Mouse (Mus musculus) liver (tissue): ENCODE data around the gene Tubd1.

ENCODE experiments used
- DNase-seq: peaks from one replicate; pipeline ENCODE4 v3.0.0-alpha.2; 2020; ENCODE audit warnings: mixed read lengths

The Tubd1 gene

DNA sequence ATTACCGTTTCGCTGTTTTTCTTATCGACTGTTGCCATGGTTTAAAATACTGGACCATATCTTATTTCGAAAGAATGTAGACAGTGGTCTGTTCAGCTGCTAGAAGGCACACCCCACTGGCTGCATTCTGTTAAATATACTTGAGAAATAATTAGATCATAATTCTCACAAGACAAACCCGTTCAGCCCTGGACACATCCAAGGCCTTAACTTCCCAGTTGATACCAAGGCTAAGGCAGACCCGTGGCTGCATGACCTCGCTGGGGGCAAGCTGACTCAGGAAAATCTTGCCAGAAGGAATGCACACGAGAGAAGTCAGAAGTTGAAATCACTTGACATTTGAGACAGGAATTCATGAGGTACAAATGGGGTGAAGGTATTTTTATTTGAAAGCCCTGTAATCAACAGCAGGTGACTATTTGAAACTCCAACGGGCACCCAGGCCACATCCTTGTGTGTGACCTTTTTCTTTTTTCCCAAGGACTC is 25.5 kb downstream of the Tubd1 start:
- DNase-seq: peak; percentile 20

DNA sequence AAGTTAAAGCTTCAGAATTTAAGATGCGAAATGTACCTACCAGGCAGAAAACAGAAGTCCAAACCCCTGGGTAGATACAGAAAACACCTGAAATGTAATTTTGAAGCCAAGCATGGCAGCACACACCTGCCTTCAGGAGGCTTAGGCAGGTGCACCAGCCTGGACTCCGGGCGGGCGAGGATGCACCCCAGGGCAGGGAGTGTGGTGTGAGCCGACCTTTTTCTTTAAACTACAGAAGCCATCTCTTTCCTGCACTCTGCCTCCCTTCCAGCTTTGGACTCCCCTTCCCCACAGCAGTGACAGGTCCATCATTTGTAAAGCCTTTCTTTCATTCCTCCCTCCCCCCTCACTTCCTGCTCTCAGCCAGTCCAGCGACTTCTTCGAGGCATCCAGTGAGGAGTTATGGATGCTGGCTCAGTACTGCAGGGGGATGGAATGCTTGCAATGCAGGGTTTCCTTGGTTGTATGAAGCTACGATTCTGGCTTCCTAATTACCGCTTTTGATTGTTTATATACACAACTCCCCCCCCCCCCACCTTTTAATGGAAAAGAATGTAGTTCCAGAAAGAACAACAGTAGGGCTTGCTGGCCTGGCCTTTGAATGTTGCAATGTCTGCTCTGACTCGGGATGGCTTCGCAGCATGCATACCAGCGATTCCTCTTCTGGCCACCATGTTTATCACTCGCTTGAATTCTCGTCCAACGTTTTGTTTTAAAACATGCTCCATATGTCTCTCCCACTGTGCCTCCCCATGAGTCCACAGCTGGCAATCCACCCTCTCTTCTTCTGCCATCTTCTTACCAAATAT is 26.5 kb downstream of the Tubd1 start:
- peak; percentile 17 for DNase-seq

DNA sequence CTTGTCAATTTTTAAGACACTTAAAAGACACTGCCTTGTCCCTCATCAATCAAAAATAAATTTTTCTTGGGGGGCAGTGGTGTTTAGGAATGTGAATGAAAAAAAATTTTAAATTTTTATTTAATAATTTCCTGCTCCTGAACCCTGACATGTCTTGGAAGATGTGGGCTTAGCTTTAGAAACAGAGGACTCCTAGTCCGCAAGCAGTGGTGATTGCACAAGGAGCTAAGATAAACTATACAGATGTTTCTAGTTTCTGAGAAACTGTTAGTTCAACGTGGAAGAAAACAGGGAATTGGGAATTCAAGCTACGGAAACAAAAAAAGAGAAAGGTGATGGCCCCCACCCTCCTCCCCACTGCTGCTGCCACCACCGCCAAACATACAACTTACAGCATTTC is 27.1 kb downstream of the Tubd1 start:
- no peak for DNase-seq

DNA sequence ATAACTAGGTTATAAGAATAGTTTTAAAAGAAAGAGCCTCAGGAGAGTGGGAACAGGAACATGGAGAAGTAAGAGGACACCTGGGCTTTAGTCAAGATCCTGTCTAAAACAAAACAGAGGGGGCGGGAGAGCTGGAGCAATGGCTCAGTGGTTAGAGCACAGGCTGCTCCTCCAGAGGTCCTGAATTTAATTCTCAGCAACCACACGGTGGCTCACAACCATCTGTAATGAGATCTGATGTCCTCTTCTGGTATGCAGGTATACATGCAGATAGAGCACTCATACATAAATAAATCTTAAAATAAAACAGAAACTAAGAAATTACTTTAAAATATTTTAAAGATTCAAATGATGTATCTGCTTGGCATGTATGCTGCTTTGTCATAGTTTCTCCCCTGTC is 27.8 kb downstream of the Tubd1 start:
- no peak for DNase-seq

DNA sequence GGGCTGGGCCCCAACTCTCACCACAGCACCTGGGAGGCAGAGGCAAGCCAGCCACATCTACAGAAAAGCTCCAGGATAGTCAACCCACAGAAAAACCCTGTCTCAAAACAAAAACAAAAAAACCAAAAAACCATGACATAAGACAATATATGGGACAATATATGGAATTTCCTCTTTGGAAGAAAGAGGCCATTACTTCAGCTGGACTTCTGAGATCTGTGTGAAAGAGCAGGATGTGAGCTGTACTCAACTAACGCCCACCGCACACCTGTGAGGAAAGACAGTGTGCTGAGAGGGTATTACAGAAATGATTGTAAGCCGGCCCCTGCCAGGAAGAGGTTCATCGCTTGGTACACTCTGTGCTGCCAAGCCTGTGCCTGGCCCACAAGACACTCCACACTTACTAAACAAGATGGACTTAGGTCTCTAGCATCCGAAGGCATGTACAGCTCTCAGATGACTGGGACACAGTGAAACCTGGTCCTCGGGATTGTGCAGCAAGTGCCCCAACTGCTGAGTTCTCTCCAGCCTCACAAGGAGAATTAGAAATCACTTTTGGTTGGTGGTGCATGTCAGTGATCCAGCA is 28.9 kb downstream of the Tubd1 start:
- DNase-seq: no peak

DNA sequence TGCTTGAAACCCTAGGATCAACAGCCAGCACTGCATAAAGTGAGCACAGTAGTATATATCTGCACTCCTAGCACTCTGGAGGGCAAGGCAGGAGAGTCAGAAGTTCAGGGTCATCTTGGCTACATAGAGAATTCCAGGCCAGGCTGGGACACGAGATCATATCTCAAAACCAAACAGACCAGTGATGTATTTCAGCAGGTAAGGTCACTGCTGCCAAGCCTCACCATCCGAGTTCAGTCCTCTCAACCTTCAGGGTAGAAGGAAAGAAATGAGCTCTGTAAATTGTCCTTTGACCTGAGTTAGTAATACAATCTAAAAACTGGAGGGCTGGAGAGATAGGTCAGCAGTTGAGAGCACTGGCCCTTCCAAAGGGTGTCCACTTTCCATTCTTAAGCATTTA is 29.6 kb downstream of the Tubd1 start:
- DNase-seq: no peak

DNA sequence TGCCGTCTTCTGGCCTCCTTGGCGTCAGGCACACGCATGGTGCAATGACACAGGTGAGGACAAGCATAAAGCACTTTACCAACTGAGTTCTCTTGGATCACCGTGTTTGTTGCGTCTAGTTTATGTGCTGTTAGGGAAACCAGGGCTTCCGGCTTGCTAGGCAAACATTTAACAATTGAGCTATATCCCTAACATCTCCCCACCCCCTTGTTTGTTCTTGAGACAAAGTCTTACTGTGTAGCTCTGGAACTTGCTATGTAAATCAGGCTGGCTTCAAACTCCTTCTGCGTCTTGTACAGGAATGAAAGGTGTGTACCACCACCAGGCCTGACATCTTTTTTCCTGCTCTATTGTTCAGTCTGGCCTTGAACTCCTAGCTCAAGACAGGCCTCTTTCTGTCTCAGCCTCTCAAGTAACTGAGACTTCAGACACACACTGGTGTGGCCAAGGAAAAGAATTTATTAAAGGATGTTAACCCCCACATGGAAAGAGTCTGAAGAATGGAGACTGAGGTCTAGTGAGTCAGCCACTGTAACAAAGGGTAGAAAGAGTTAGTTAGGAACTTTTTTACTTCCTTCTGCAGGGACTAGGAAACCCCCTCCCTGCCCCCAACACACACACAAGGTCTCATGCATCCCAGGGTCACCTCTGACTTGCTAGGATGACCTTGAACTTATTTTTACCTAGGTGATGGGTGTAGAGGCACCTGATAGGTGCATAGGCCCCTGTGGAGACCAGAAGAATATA is 31.0 kb downstream of the Tubd1 start:
- no peak for DNase-seq

DNA sequence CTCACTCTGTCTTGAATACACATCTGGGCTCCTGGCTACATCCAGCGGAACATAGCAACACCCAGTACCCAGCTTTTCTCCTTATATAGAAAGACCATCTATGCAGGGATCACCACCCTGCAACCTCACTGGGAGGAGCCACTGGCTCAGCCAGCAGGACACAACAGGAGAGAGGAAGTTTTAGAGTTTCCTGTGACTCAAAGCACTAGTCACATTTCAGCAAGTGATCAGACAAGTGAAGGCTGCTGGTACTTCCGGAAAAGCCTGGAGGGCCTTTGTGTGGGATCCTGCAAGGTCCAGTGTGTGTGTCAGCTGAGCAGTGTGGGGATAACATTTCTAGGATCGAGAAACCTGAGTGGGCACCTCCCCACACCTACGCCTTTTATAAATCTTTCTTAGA is 32.4 kb downstream of the Tubd1 start:
- peak; percentile 37 for DNase-seq

DNA sequence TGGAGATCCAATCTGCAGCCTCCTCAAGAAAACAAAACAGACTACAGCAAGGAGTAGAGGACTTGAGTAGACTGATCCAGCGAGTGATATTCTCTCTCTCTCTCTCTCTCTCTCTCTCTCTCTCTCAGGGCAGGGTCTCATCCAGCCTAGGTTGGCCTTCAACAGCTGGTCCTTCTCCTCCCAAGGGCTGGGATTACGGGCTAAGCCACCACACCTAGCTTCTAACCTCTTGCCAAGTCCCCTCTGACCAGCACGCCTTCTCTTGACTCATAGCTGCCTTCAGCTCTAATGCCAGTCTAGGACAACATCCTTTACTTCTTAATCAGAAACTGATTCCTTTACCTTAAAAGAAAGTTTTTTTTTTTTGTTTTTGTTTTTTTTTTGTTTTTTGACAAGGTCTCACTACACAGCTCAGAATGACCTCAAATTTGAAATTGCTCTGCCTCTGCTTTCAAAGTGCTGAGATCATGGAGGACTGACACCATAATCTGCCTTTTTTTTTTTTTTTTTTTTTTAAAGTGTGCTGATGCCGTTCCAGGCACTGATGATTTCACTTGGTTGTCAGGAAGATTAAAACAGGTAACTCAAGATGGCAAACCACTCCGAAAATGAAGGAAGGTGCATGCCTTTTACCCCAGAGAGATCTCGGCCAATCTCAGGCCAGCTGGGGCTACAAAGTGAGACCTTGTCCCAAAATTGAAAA is 33.5 kb downstream of the Tubd1 start:
- DNase-seq: no peak

DNA sequence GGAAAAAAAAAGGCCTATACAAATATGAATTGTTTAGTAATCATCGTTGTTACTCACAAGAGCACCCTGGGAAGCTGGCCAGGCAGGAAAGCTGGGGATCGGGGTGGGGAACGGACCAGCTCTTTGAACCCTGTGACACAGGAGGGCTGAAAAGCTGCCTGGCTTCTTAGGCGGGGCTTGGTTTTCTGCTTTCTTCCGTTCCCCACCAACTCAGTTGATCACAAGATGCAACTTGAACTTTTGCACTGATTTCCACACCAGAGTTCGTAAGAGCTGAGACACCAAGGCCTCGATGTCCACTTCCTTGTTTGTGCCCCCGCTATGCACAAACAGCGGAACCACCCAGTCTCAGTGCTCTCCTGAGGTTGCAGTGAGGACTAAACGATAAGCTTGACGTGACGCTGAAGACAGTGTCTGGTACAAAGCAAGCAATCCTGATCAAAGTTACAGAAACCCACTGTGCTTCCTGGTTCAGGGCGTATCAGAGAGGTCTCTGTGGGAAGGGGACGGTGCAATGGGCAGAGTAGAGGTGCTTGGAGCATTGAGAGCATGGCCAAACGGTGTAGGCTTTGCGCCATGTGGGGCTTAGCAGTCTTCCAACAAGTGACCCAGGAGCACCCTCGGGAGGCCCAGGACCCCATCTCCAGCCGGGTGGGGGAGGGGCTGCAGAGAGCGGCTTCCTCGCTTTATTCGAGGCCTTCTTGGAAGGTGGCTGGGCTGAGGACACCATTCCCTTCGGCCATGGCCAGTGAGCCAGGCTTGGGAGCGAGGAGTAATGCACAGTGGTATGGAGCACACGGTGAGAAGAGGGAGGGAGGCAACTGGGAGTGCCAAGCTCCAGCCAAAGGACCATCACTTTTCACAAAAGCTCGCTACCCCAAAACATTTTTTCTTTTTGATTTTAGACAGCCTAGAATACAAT is 34.3 kb downstream of the Tubd1 start:
- DNase-seq: peak; percentile 24

DNA sequence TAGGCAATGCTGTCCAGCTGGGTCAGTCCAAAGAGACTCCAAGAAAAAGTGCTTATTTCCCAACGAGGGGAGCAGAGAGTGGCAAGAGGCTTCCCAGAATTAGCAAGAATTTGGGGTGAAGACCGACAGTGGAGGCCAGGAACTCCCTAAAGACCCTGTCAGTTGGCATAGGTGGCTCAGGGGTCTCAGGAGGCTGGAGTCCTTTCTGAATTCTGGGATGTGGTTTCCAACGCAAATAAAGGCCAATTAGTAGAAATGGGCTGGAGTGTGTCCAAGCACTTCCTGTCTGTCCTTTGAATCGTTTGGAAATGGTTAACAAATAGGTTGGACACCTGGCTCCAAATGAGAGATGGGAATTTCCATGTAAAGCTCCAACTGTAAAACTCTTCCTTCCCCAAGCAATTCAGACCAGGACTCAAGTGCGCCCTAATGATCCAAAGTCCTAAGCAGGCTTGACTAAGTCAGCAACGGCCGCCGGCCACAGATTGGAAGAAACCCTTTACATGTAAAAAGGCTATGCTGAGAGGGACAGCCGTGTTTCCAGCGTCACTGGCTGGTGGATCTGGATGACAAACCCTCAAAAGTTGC is 35.0 kb downstream of the Tubd1 start:
- no peak for DNase-seq

DNA sequence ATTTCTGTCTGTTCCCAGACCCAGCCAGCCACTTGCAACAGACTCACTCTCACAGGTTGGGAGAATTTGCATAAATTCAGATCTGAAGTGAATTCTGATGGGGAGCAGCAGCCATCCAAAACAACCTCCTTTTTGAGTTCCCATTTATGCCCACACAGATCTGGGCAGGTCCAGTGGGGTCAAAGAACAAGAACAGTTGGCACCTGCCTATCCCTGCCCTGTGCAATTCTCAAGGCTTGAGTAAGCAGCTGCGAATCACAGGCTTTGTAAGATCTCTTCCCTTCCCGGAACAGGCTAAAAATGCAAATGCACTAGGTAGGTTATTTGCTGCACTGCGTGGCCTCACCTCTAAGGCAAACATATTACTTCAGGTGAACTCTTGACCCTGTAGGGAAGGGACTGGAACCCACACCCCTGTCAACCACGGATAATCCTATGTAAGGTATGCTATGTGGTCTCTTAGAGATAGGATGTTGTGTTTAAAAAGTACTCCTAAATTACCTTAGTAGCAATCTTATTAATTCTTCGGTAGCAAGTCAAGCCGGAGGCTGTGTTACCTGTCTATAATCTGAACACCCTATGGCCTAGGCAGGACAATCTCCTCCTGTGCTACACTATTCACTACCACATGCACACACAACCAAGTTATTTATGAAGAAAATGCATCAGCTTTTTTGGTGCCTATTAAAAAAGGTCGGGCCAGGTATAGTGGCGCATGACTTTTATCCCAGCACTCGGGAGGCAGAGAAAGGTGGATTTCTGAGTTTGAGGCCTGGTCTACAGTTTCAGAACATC is 35.7 kb downstream of the Tubd1 start:
- no peak for DNase-seq

DNA sequence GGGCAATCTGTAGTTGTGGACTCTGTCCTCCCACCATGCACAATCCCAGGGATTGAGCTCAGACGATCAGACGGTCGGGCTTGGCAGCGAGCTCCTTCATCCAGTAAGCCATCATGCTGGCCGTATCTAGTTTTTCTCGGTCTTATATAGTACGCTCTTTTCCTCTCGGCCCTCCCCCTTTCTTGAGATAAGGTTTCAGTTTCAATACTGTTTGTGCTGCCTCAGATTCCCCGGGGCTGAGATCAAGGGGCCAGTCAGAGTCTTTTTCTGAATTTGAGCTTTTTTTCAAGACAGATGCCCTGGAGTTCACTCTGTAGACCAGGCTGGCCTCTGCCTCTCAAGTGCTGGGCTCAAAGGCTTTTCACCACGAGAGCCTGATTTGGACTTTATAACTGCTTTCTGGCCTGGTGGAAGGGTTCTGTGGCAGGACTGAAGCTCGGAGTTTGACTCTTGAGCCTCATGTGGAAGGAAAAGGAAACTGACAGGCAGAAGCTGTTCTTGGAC is 36.5 kb downstream of the Tubd1 start:
- peak; percentile 57 for DNase-seq

DNA sequence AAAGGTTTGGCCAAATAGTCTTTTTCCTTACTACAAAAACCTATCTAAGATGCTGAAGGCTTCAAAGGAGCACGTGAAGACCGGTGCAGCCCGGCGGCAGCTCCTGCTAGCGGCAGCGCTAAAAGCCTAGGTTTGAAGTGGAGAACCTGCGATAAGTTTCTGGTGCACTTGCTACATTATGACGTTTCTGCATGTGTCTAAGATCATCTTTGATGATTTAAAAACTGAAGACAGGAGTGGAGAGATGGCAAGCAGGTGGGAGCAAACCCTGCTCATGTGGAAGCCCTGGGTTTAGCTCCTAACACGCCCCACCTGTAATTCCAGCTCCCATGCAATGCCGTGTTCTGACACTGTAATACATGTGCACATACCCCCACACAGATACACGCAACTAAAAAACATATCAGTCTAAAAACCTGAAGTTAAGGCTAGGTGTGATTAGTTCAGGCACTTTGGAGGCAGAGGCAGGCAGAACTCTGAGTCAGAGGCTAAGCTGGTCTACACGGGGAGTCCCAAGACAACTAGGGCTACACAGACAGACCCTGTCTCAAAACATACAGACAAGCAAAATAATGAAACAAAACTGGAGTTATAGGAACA is 37.3 kb downstream of the Tubd1 start:
- peak; percentile 33 for DNase-seq

DNA sequence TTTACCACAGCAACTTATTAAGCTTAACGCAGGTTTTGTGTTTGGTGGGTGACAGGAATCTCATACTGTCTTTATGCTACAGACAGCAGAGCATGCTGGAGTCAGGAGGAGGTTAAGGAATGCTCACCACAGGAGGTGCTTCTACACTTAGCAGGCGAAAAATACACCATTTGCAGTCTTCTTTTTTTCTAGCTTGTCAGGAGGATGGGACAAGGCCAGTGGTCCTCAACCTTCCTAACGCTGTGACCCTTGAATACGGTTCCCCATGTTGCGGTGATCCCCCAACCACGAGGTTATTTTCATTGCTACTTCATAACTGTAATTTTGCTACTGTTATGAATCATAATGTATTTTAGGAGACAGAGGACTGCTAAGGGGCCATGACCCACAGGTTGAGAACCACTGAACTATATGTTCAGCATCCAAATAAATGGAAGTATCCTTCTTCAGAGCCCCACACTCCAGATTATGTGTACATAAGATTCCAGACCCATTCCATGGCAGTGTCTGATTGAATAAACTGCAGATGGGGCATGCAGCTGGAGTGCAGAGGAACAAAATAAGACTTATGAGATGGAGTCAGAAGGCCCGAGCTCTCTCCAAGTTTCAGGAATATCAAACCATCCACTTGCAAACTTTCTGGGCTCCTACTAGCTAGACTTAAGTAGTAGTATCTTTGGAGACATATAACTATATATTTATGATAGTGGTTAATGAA is 37.9 kb downstream of the Tubd1 start:
- no peak for DNase-seq

DNA sequence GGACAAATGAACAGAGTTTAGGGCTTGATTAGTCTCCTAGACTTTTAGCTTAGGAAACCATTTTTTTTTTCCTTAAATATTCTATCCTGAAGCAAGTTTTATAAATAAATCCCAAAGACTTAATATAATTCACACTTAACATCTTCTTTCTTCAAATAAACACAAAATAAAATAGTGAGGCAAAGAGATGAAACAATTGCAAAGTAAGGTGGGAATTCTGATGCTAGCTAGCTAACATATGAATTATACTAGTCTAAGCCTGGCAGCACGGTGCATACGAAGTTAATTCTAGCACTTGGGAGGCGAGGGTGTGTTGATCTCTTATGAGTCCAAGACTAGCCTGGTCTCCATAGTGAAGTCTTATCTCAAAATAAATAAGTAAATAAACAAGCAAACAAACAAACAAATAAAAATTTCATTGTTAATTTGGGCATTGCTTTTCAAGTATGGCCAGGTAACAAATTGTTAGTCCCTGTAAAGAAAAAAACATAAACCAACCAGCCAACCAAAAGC is 38.6 kb downstream of the Tubd1 start:
- DNase-seq: no peak

DNA sequence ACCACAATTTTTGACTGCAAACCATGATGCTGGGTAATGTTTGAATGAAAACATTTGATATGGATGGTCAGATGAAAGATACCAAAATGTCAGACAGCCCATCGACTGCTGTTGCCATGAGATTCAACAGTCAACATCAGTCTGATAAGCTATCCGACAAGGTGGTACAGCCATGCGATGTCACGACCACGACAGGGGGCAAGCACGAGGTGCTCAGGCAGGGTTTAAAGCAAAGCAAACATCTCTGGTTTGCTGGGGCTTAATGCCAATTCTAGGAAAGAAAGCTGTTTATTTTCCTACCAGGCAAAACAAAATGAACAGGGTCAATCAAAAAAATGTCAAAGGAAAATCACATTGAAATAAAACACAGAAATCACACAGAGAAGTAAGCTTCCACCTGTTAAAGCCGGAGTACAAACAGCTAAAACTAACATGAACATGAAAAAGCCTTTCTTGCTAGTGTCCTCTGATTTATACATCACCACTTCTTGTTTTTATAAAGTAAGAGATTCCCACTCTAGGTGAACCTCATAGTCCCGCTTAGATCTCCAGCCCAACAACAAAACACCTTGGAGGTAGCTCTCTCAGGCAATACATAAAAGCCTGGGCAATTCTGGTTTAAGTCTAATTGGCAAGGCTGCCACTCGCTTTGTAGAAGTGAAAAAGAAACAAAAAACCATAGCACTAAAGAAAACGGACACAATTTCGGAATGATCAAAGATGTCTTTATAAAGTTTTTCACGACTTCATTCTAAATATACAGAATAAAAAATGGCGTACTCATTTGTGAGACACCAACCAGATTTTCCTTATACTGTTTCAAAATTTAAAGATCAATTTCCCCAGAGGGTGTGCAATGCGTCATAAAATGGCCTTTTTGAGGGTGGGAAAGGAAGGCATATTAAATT is 39.5 kb downstream of the Tubd1 start:
- DNase-seq: peak; percentile 44
